Mouse (Mus musculus) bone marrow, adult 2 months (tissue): ENCODE measurements around the gene Mgat5.

ENCODE experiments used
- CTCF ChIP-seq: fragments of 200-500 bp; IDR thresholded peaks from 2 replicates; pipeline ENCODE4 v1.5.1; 2011; ENCODE audit warnings: low read length, control low read depth; ENCODE audit not compliant: control insufficient read depth, insufficient read depth
- POLR2A ChIP-seq: fragments of 200-500 bp; IDR thresholded peaks from 2 replicates; pipeline ENCODE4 v1.6.1; 2011; ENCODE audit warnings: low read depth, mild to moderate bottlenecking, control low read depth, low read length, borderline replicate concordance; ENCODE audit not compliant: control insufficient read depth

GRCm38 (mm10) chr1:127275572-127276324 lies 70.9 kb downstream of the Mgat5 start:
- TF ChIP-seq CTCF: no peak
- TF ChIP-seq POLR2A: no peak
